In genomic region chr19:55053163-55053562, GRCm38 (mm10) we compare ENCODE assay signal across 26 mouse cellular contexts.
A peak's percentile ranks its signal among the peaks of the same experiment; 100 is the strongest.
DNase-seq lines count a peak whose midpoint lies in the region.
"Had no signal": no experiment of that assay in that cellular context is flagged by ENCODE, and none has a peak within 500 bp of the region (broad histone marks: within the 10 kb centered on the region; RNA-seq: fewer than 3 reads in every experiment).

No protein-coding gene starts in this region.

- no peaks in the 10 kb centered on the region for H3K4me1 ChIP-seq in midbrain, embryonic 10.5 days
- H3K4me1 ChIP-seq: embryonic facial prominence, embryonic 12.5 days; embryonic facial prominence, embryonic 15.5 days; heart, embryonic 12.5 days; heart, embryonic 15.5 days; hindbrain, embryonic 10.5 days; hindbrain, embryonic 13.5 days had no signal

- peak; percentile 23 to 49 for DNase-seq in frontal cortex, adult 2 months (ENCODE audit: extremely low spot score in 1 of 2, low spot score in 1 of 2)
- no peak for DNase-seq in frontal cortex, postnatal 25 days (ENCODE audit: low spot score in 2 of 2)
- DNase-seq in layer of hippocampus, adult 9-11 months, result peak; percentile 59
- no peak for DNase-seq in layer of hippocampus, adult 9-10 months (ENCODE audit: low spot score)
- DNase-seq in brain, adult 2 months (ENCODE audit: low read depth, low spot score), result peak; percentile 65
- DNase-seq in midbrain, embryonic 10.5 days (ENCODE audit: low spot score), result no peak
- DNase-seq: adrenal gland, postnatal 10 days; adrenal gland, postnatal 36 days; B cell, adult 2 months; cerebellum, adult 11 months; cerebellum, adult 2 months; cerebellum, adult 9-11 months; cerebellum, postnatal 25 days; forebrain, postnatal 0 days; gastrocnemius, postnatal 25 days; heart, adult 18-20 months; heart, postnatal 10 days; heart, postnatal 36 days had no signal

- 76% methylated on average over 4 of the region's 4 CpGs for WGBS in midbrain, embryonic 10.5 days

- H3K27me3 ChIP-seq in midbrain, embryonic 10.5 days (ENCODE audit: low read depth, poor library complexity, severe bottlenecking), result no peaks in the 10 kb centered on the region
- H3K27me3 ChIP-seq: CH12.LX; embryonic facial prominence, embryonic 12.5 days; embryonic facial prominence, embryonic 15.5 days; heart, embryonic 12.5 days; heart, embryonic 15.5 days; hindbrain, embryonic 13.5 days had no signal

- H3K36me3 ChIP-seq in midbrain, embryonic 10.5 days, result no peaks in the 10 kb centered on the region
- H3K36me3 ChIP-seq: embryonic facial prominence, embryonic 12.5 days; embryonic facial prominence, embryonic 15.5 days; G1E; heart, embryonic 12.5 days; heart, embryonic 15.5 days; hindbrain, embryonic 10.5 days; hindbrain, embryonic 13.5 days had no signal

- H3K9me3 ChIP-seq in midbrain, embryonic 10.5 days (replicated peaks), result no peaks in the 10 kb centered on the region
- H3K9me3 ChIP-seq: embryonic facial prominence, embryonic 12.5 days; embryonic facial prominence, embryonic 15.5 days; G1E; heart, embryonic 15.5 days; hindbrain, embryonic 10.5 days; hindbrain, embryonic 13.5 days had no signal

- no peak overlapping the region for H3K27ac ChIP-seq in midbrain, embryonic 10.5 days (replicated peaks)
- H3K27ac ChIP-seq: embryonic facial prominence, embryonic 12.5 days; embryonic facial prominence, embryonic 15.5 days; heart, embryonic 15.5 days; hindbrain, embryonic 10.5 days; hindbrain, embryonic 13.5 days had no signal

- no peak overlapping the region for H3K4me3 ChIP-seq in midbrain, embryonic 10.5 days
- H3K4me3 ChIP-seq: embryonic facial prominence, embryonic 12.5 days; embryonic facial prominence, embryonic 15.5 days; heart, embryonic 12.5 days; heart, embryonic 15.5 days; hindbrain, embryonic 10.5 days; hindbrain, embryonic 13.5 days had no signal

Comparison
In these comparisons a context has a peak if more than half of its experiments do, and no peak if none do; other contexts are left out.
1. DNase-seq: peak in frontal cortex, adult 2 months (2 of 2), layer of hippocampus, adult 9-11 months (single experiment) and brain, adult 2 months (single experiment); none in frontal cortex, postnatal 25 days (0 of 2), layer of hippocampus, adult 9-10 months (single experiment) and midbrain, embryonic 10.5 days (single experiment).